Mouse (Mus musculus): ENCODE results near the gene Lrrc8a. TPM values are rescaled to one million over a fixed set of nuclear protein-coding genes. Genes with fewer than 3 reads are reported as not detected.
A peak's percentile ranks its signal among the peaks of the same experiment; 100 is the strongest.

The Lrrc8a gene
- polyA plus RNA-seq (2016; fragmentation: Nextera tagmentation; extraction: Ambion mirVana), result 40.3 and 46.7 TPM in 2 replicates

- H3K4me3 ChIP-seq, result peak within 1 kb of the TSS; percentile 97
- peaks cover 26% of the 10 kb centered on the region for H3K36me3 ChIP-seq
- H3K9ac ChIP-seq (replicated peaks), result peak within 1 kb of the TSS; percentile 86
- peak within 1 kb of the TSS; percentile 96 for H3K4me2 ChIP-seq (replicated peaks)
- no peaks in the 10 kb centered on the region for H3K9me3 ChIP-seq
- ATAC-seq (ENCODE audit: low FRiP score, low read depth), result peak; percentile 98
- WGBS, result under 1% methylated on average over 56 of the region's 67 CpGs
- no peaks in the 10 kb centered on the region for H3K27me3 ChIP-seq
- peak within 1 kb of the TSS; percentile 91 for H3K27ac ChIP-seq (replicated peaks)
- peaks cover 23% of the 10 kb centered on the region for H3K4me1 ChIP-seq
Observed at GRCm38 (mm10) chr2:30237199-30237880, at the start of gene Lrrc8a. Gene Lrrc8a, plus strand, starts transcription at chr2:30237715.

GRCm38 (mm10) chr2:30191790-30192580 lies 45.5 kb upstream of the Lrrc8a start:
- Histone ChIP-seq H3K4me3 (no peak overlapping the region), H3K27me3 (no peaks in the 10 kb centered on the region), H3K4me1 (no peaks in the 10 kb centered on the region), H3K27ac (replicated peaks) (no peak overlapping the region), H3K9me3 (no peaks in the 10 kb centered on the region), H3K36me3 (0 out of 2 replicates have a peak, but pooled peaks cover 3% of the 10 kb centered on the region), H3K9ac (replicated peaks) (no peak overlapping the region), H3K4me2 (replicated peaks) (no peak overlapping the region)
- 92% methylated on average over 12 of the region's 12 CpGs for WGBS
- ATAC-seq (ENCODE audit: low FRiP score, low read depth), result no peak

GRCm38 (mm10) chr2:30194656-30195055 lies 42.9 kb upstream of the Lrrc8a start:
- Histone ChIP-seq H3K4me2 (replicated peaks) (no peak overlapping the region), H3K4me3 (no peak overlapping the region), H3K27me3 (no peaks in the 10 kb centered on the region), H3K27ac (replicated peaks) (no peak overlapping the region), H3K36me3 (0 out of 2 replicates have a peak, but pooled peaks cover 3% of the 10 kb centered on the region), H3K9me3 (no peaks in the 10 kb centered on the region), H3K9ac (replicated peaks) (no peak overlapping the region), H3K4me1 (no peaks in the 10 kb centered on the region)
- WGBS, result 82% methylated on average over 3 of the region's 3 CpGs
- ATAC-seq (ENCODE audit: low FRiP score, low read depth), result no peak

- ATAC-seq (ENCODE audit: low FRiP score, low read depth), result no peak
Observed at GRCm38 (mm10) chr2:30198021-30198420, 39.5 kb upstream of the Lrrc8a start.

GRCm38 (mm10) chr2:30199984-30200383 lies 37.5 kb upstream of the Lrrc8a start:
- ATAC-seq (ENCODE audit: low FRiP score, low read depth), result no peak
- H3K27ac ChIP-seq (replicated peaks), result no peak overlapping the region
- no peak overlapping the region for H3K4me2 ChIP-seq (replicated peaks)
- H3K4me3 ChIP-seq, result no peak overlapping the region
- no peaks in the 10 kb centered on the region for H3K9me3 ChIP-seq
- H3K4me1 ChIP-seq, result peaks cover 7% of the 10 kb centered on the region
- no peak overlapping the region for H3K9ac ChIP-seq (replicated peaks)
- WGBS, result 67% methylated on average over 1 of the region's 1 CpGs
- H3K27me3 ChIP-seq, result no peaks in the 10 kb centered on the region
- H3K36me3 ChIP-seq, result no peaks in the 10 kb centered on the region

More at GRCm38 (mm10) chr2:30198021-30198420, 39.5 kb upstream of the Lrrc8a start:
- H3K4me2 ChIP-seq (replicated peaks), result no peak overlapping the region
- 69% methylated on average over 4 of the region's 4 CpGs for WGBS
- no peaks in the 10 kb centered on the region for H3K36me3 ChIP-seq
- no peaks in the 10 kb centered on the region for H3K9me3 ChIP-seq
- H3K27ac ChIP-seq (replicated peaks), result no peak overlapping the region
- H3K4me1 ChIP-seq, result no peaks in the 10 kb centered on the region
- no peaks in the 10 kb centered on the region for H3K27me3 ChIP-seq
- H3K4me3 ChIP-seq, result no peak overlapping the region
- no peak overlapping the region for H3K9ac ChIP-seq (replicated peaks)

GRCm38 (mm10) chr2:30200388-30200925 lies 37.1 kb upstream of the Lrrc8a start:
- Histone ChIP-seq H3K4me3 (no peak overlapping the region), H3K36me3 (no peaks in the 10 kb centered on the region), H3K4me1 (peaks cover 7% of the 10 kb centered on the region), H3K27me3 (no peaks in the 10 kb centered on the region), H3K4me2 (replicated peaks) (no peak overlapping the region), H3K9ac (replicated peaks) (no peak overlapping the region), H3K27ac (replicated peaks) (no peak overlapping the region), H3K9me3 (no peaks in the 10 kb centered on the region)
- 85% methylated on average over 5 of the region's 5 CpGs for WGBS
- ATAC-seq (ENCODE audit: low FRiP score, low read depth), result no peak

- WGBS, result 79% methylated on average over 7 of the region's 7 CpGs
- ATAC-seq (ENCODE audit: low FRiP score, low read depth), result no peak
Observed at GRCm38 (mm10) chr2:30203439-30203838, 34.1 kb upstream of the Lrrc8a start.

GRCm38 (mm10) chr2:30205255-30205628 lies 32.3 kb upstream of the Lrrc8a start:
- 2% methylated on average over 13 of the region's 13 CpGs for WGBS

More at GRCm38 (mm10) chr2:30203439-30203838, 34.1 kb upstream of the Lrrc8a start:
- Histone ChIP-seq H3K27ac (replicated peaks) (no peak overlapping the region), H3K27me3 (no peaks in the 10 kb centered on the region), H3K36me3 (no peaks in the 10 kb centered on the region), H3K9ac (replicated peaks) (no peak overlapping the region), H3K4me1 (peaks cover 15% of the 10 kb centered on the region), H3K4me3 (no peak overlapping the region), H3K4me2 (replicated peaks) (no peak overlapping the region), H3K9me3 (no peaks in the 10 kb centered on the region)

GRCm38 (mm10) chr2:30205629-30206357 lies 31.7 kb upstream of the Lrrc8a start, which contains the start of gene Kyat1:
Gene Kyat1, minus strand, starts transcription at chr2:30205847.
- no peaks in the 10 kb centered on the region for H3K36me3 ChIP-seq
- H3K4me1 ChIP-seq, result peaks cover 15% of the 10 kb centered on the region
- no peaks in the 10 kb centered on the region for H3K9me3 ChIP-seq
- peak within 1 kb of the TSS; percentile 88 for H3K4me2 ChIP-seq (replicated peaks)
- ATAC-seq (ENCODE audit: low FRiP score, low read depth), result peak; percentile 96
- peak within 1 kb of the TSS; percentile 69 for H3K9ac ChIP-seq (replicated peaks)
- peak within 1 kb of the TSS; percentile 76 for H3K27ac ChIP-seq (replicated peaks)
- no peaks in the 10 kb centered on the region for H3K27me3 ChIP-seq
- under 1% methylated on average over 44 of the region's 44 CpGs for WGBS
- H3K4me3 ChIP-seq, result peak within 1 kb of the TSS; percentile 70

More at GRCm38 (mm10) chr2:30205255-30205628, 32.3 kb upstream of the Lrrc8a start:
- H3K4me3 ChIP-seq, result peak overlapping the region; percentile 70
- H3K4me1 ChIP-seq, result peaks cover 15% of the 10 kb centered on the region
- no peak; the same call in 1 of the 2 replicates for ATAC-seq (ENCODE audit: low FRiP score, low read depth)
- peak overlapping the region; percentile 76 for H3K27ac ChIP-seq (replicated peaks)
- H3K9me3 ChIP-seq, result no peaks in the 10 kb centered on the region
- H3K36me3 ChIP-seq, result no peaks in the 10 kb centered on the region
- H3K4me2 ChIP-seq (replicated peaks), result peak overlapping the region; percentile 88
- no peaks in the 10 kb centered on the region for H3K27me3 ChIP-seq
- H3K9ac ChIP-seq (replicated peaks), result peak overlapping the region; percentile 69

GRCm38 (mm10) chr2:30207401-30207800 lies 30.1 kb upstream of the Lrrc8a start:
- Histone ChIP-seq H3K4me3 (no peak overlapping the region), H3K4me2 (replicated peaks) (no peak overlapping the region), H3K9me3 (no peaks in the 10 kb centered on the region), H3K9ac (replicated peaks) (no peak overlapping the region), H3K4me1 (peaks cover 15% of the 10 kb centered on the region), H3K36me3 (no peaks in the 10 kb centered on the region), H3K27ac (replicated peaks) (no peak overlapping the region), H3K27me3 (no peaks in the 10 kb centered on the region)
- no peak for ATAC-seq (ENCODE audit: low FRiP score, low read depth)
- WGBS, result 81% methylated on average over 4 of the region's 4 CpGs

GRCm38 (mm10) chr2:30207886-30208285 lies 29.6 kb upstream of the Lrrc8a start:
- H3K27ac ChIP-seq (replicated peaks), result no peak overlapping the region
- no peaks in the 10 kb centered on the region for H3K36me3 ChIP-seq
- H3K9me3 ChIP-seq, result no peaks in the 10 kb centered on the region
- 77% methylated on average over 5 of the region's 5 CpGs for WGBS
- no peak overlapping the region for H3K9ac ChIP-seq (replicated peaks)
- ATAC-seq (ENCODE audit: low FRiP score, low read depth), result no peak
- H3K4me2 ChIP-seq (replicated peaks), result no peak overlapping the region
- H3K27me3 ChIP-seq, result no peaks in the 10 kb centered on the region
- H3K4me1 ChIP-seq, result peaks cover 15% of the 10 kb centered on the region
- H3K4me3 ChIP-seq, result no peak overlapping the region

Data from midbrain, embryonic 12.5 days (tissue).